8 mouse cellular contexts compared by ENCODE assay signal in the genomic region with DNA sequence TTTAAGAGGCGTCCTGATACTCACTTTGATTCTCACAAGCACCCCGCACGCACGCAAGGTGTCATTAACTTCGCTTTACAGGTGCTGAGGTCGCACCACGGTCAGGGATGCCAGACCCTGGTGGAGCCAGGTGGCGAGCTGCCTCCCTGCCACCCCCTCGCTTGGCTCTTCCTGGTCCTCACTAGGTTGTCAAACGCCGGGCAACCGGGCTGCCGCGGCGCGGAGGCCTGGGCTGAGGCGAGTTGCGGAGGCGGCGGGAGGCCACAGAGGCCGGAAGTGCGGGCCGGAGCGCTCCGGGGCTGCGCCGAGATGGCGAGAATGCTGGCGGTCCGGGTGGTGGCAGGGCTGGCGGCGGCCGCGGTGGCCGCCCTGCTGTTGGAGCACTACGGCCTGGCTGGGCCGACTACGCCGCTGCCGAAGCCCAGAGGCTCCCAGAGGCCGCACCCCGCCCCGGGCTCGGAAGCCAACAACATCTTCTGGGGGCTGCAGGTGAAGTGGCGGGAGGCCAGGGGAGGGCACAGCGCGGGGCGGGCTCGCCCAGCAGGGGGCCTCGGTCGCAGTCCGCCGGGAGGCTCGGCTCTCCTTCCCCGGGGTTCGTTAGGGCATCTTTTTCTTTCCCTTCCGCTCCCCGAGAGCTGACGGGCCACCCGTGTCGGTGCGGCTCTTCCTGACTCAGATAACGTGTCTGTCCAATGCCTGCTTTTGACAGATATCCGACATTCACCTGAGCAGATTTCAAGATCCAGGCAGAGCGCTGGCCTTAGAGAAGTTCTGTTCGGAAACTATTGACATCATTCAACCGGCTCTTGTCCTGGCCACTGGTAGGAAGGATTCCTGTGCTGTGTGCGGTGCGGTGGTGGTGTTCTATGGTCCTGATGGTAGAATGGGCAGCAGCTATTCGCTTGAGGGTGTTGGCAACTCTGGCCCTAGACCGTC. TPM values are rescaled to one million over a fixed set of nuclear protein-coding genes. Genes with fewer than 3 reads are reported as not detected.
A peak's percentile ranks its signal among the peaks of the same experiment; 100 is the strongest.
DNase-seq lines count a peak whose midpoint lies in the region; ATAC-seq and TF ChIP-seq lines count a peak whose summit lies in the region.

Tmem62 (plus strand) TSS at position 28 of the 936 bp plus-strand sequence.

- peaks cover 40% of the 10 kb centered on the region for H3K4me1 ChIP-seq in erythroblast, embryonic 14.5 days (ENCODE audit: control insufficient read depth)
- no peaks in the 10 kb centered on the region for H3K4me1 ChIP-seq in heart, embryonic 11.5 days (ENCODE audit: control insufficient read depth, insufficient read depth, low read length)
- peaks cover 8% of the 10 kb centered on the region; the same call in 1 of the 2 replicates for H3K4me1 ChIP-seq in kidney, embryonic 15.5 days
- peaks cover 4% of the 10 kb centered on the region for H3K4me1 ChIP-seq in liver, embryonic 11.5 days (replicated peaks; ENCODE audit: control insufficient read depth, insufficient read depth, low read length)

- 1% methylated on average over 62 of the region's 71 CpGs for WGBS in heart, embryonic 11.5 days (ENCODE audit: insufficient replicate concordance)
- WGBS in kidney, embryonic 15.5 days: 2% methylated on average over 56 of the region's 71 CpGs
- 2% methylated on average over 71 of the region's 71 CpGs for WGBS in liver, embryonic 11.5 days

- H3K27ac ChIP-seq in heart, embryonic 11.5 days (ENCODE audit: low read depth, low read length): peak within 1 kb of the TSS; percentile 81
- H3K27ac ChIP-seq in kidney, embryonic 15.5 days: peak within 1 kb of the TSS; percentile 64
- peak within 1 kb of the TSS; percentile 92 for H3K27ac ChIP-seq in liver, embryonic 11.5 days (ENCODE audit: low read depth, low read length)

- no peaks in the 10 kb centered on the region for H3K27me3 ChIP-seq in erythroblast, embryonic 14.5 days (ENCODE audit: control insufficient read depth)
- H3K27me3 ChIP-seq in heart, embryonic 11.5 days (ENCODE audit: control insufficient read depth, insufficient read depth, low read length): no peaks in the 10 kb centered on the region
- no peaks in the 10 kb centered on the region for H3K27me3 ChIP-seq in kidney, embryonic 15.5 days
- no peaks in the 10 kb centered on the region for H3K27me3 ChIP-seq in liver, embryonic 11.5 days (replicated peaks; ENCODE audit: control insufficient read depth, insufficient read depth, low read length)
- H3K27me3 ChIP-seq in myocyte (ENCODE audit: control insufficient read depth, insufficient read depth, insufficient read length): no peaks in the 10 kb centered on the region
- H3K27me3 ChIP-seq in splenic B cell, adult 2 months (ENCODE audit: control insufficient read depth, insufficient read depth, low read length, poor library complexity, severe bottlenecking): no peaks in the 10 kb centered on the region

- H3ac ChIP-seq in myocyte (ENCODE audit: control insufficient read depth, insufficient read length): peak within 1 kb of the TSS; percentile 26

- no peaks in the 10 kb centered on the region for H3K79me2 ChIP-seq in myocyte (ENCODE audit: control insufficient read depth, insufficient read depth)

- H3K9ac ChIP-seq in heart, embryonic 11.5 days (ENCODE audit: low read depth, low read length): peak within 1 kb of the TSS; percentile 85
- H3K9ac ChIP-seq in kidney, embryonic 15.5 days: peak within 1 kb of the TSS; percentile 61
- H3K9ac ChIP-seq in liver, embryonic 11.5 days (ENCODE audit: low read depth, low read length): peak within 1 kb of the TSS; percentile 84

- H3K9me3 ChIP-seq in erythroblast, embryonic 14.5 days (ENCODE audit: control insufficient read depth, low read length): no peaks in the 10 kb centered on the region
- H3K9me3 ChIP-seq in heart, embryonic 11.5 days (replicated peaks; ENCODE audit: control insufficient read depth, low read length): no peaks in the 10 kb centered on the region
- no peaks in the 10 kb centered on the region for H3K9me3 ChIP-seq in kidney, embryonic 15.5 days (replicated peaks)
- no peaks in the 10 kb centered on the region for H3K9me3 ChIP-seq in liver, embryonic 11.5 days (ENCODE audit: control insufficient read depth, low read length)

- H3K36me3 ChIP-seq in erythroblast, embryonic 14.5 days (ENCODE audit: control insufficient read depth): no peaks in the 10 kb centered on the region; the same call in 1 of the 2 replicates
- no peaks in the 10 kb centered on the region for H3K36me3 ChIP-seq in heart, embryonic 11.5 days (ENCODE audit: control insufficient read depth, insufficient read depth, low read length)
- H3K36me3 ChIP-seq in kidney, embryonic 15.5 days: no peaks in the 10 kb centered on the region
- no peaks in the 10 kb centered on the region for H3K36me3 ChIP-seq in liver, embryonic 11.5 days (ENCODE audit: control insufficient read depth, insufficient read depth, low read length)
- H3K36me3 ChIP-seq in myocyte (ENCODE audit: control insufficient read depth, insufficient read depth): no peaks in the 10 kb centered on the region
- 0 out of 2 replicates have a peak, but pooled peaks cover 3% of the 10 kb centered on the region for H3K36me3 ChIP-seq in splenic B cell, adult 2 months (ENCODE audit: control insufficient read depth, insufficient read depth, low read length, poor library complexity, severe bottlenecking)

- peak; percentile 63 for ATAC-seq in CD4-positive, CD25-positive, alpha-beta regulatory T cell, adult 4 months
- peak; percentile 76 for ATAC-seq in heart, embryonic 11.5 days (replicated peaks; ENCODE audit: insufficient number of reproducible peaks, low FRiP score, low TSS enrichment)
- peak; percentile 86 for ATAC-seq in kidney, embryonic 15.5 days (replicated peaks; ENCODE audit: low FRiP score)
- peak; percentile 77 for ATAC-seq in liver, embryonic 11.5 days (replicated peaks; ENCODE audit: low FRiP score)

- H3K4me3 ChIP-seq in erythroblast, embryonic 14.5 days (replicated peaks): peak within 1 kb of the TSS; percentile 76
- H3K4me3 ChIP-seq in heart, embryonic 11.5 days (ENCODE audit: low read depth, low read length): peak within 1 kb of the TSS; percentile 79
- peak within 1 kb of the TSS; percentile 70 for H3K4me3 ChIP-seq in kidney, embryonic 15.5 days (replicated peaks)
- H3K4me3 ChIP-seq in liver, embryonic 11.5 days (ENCODE audit: low read depth, low read length): peak within 1 kb of the TSS; percentile 83
- peak within 1 kb of the TSS; percentile 37 for H3K4me3 ChIP-seq in myocyte

- TF ChIP-seq CTCF in brain, embryonic 14.5 days (IDR thresholded peaks at IDR 0.05; ENCODE audit: borderline replicate concordance, extremely low read depth, insufficient read depth, insufficient read length): no peak

- peak; percentile 61 for DNase-seq in brain, embryonic 14.5 days (ENCODE audit: low read depth)
- peak; percentile 81 for DNase-seq in liver, embryonic 11.5 days (ENCODE audit: low spot score)
- peak; percentile 72 for DNase-seq in splenic B cell, adult 2 months (ENCODE audit: low read depth, low spot score)

- H3K4me2 ChIP-seq in heart, embryonic 11.5 days: peak within 1 kb of the TSS; percentile 97
- H3K4me2 ChIP-seq in kidney, embryonic 15.5 days: peak within 1 kb of the TSS; percentile 81
- H3K4me2 ChIP-seq in liver, embryonic 11.5 days: peak within 1 kb of the TSS; percentile 88
- peak within 1 kb of the TSS; percentile 91 for H3K4me2 ChIP-seq in myocyte (ENCODE audit: low read depth)

- TF ChIP-seq POLR2A in brain, embryonic 14.5 days (IDR thresholded peaks at IDR 0.05; ENCODE audit: borderline replicate concordance, extremely low read depth, insufficient read depth, insufficient read length, poor library complexity, severe bottlenecking): peak; percentile 33; the same call in 1 of the 2 replicates
- TF ChIP-seq POLR2A in myocyte (IDR thresholded peaks at IDR 0.05; ENCODE audit: insufficient read length, low read depth): peak; percentile 52

TF ChIP-seq in myocyte, 11 proteins besides CTCF, POLR2A, EP300 and RAD21:
- no peak for TF ChIP-seq MYOD1 (IDR thresholded peaks at IDR 0.05; ENCODE audit: control insufficient read depth in 1 of 3, insufficient read length in 2 of 3, low read depth in 2 of 3)
- no peak for TF ChIP-seq USF1 (IDR thresholded peaks at IDR 0.05; ENCODE audit: low read depth)
- TF ChIP-seq MYOG (IDR thresholded peaks at IDR 0.05; ENCODE audit: control insufficient read depth in 1 of 3, insufficient read depth in 1 of 3, insufficient read length in 2 of 3, low read depth in 2 of 3): peak in 1 of 3 experiments; percentile 21

RNA-seq across cellular contexts. Expression of gene Tmem62, which starts in this region (rescaled TPM):
- 10 to 100 TPM; 11.0 to 15.5 TPM for polyA plus RNA-seq in CD4-positive, CD25-positive, alpha-beta regulatory T cell, adult 4 months (2017; shearing (Covaris generic))
- polyA plus RNA-seq in brain, embryonic 14.5 days (2012; rRNA removed): 13.5 and 14.0 TPM in 2 replicates
- polyA plus RNA-seq in erythroblast, embryonic 14.5 days (2012): 0.10 TPM in 1 of 2 replicates, not detected in the other
- polyA plus RNA-seq in heart, embryonic 11.5 days (2014; fragmentation: Nextera tagmentation; extraction: Ambion mirVana): 3.6 and 3.8 TPM in 2 replicates
- polyA plus RNA-seq in kidney, embryonic 15.5 days (2015; fragmentation: Nextera tagmentation; extraction: Ambion mirVana): 4.8 and 5.7 TPM in 2 replicates
- 3.0 and 3.7 TPM in 2 replicates for polyA plus RNA-seq in liver, embryonic 11.5 days (2014; fragmentation: Nextera tagmentation; extraction: Ambion mirVana)
- polyA plus RNA-seq in myocyte (2012; fragmentation: generic; extraction: Trizol): 11.3 TPM

Comparison
In these comparisons a context has a peak if more than half of its experiments do, and no peak if none do; other contexts are left out.
1. Peak in every context shown above with its lines: DNase-seq, ATAC-seq, H3K4me3 ChIP-seq and H3K27ac ChIP-seq.